Mouse (Mus musculus): ENCODE data around the gene Stxbp4. TPM values are rescaled to one million over a fixed set of nuclear protein-coding genes. Genes with fewer than 3 reads are reported as not detected.

Stxbp4 gene
- 36.5 and 37.6 TPM in 2 replicates for polyA plus RNA-seq (2016; fragmentation: Nextera tagmentation; extraction: Ambion mirVana)

- under 1% methylated on average over 48 of the region's 48 CpGs for WGBS
- DNase-seq (ENCODE audit: extremely low spot score, low spot score): peak; percentile 94
- peaks cover 31% of the 10 kb centered on the region for H3K36me3 ChIP-seq (replicated peaks)
- H3K4me3 ChIP-seq: peak within 1 kb of the TSS; percentile 88
- peak within 1 kb of the TSS; percentile 99 for H3K27ac ChIP-seq
- H3K27me3 ChIP-seq (ENCODE audit: poor library complexity, severe bottlenecking): no peaks in the 10 kb centered on the region
- no peaks in the 10 kb centered on the region for H3K9me3 ChIP-seq
- peaks cover 29% of the 10 kb centered on the region for H3K4me1 ChIP-seq
Measured at GRCm38 (mm10) chr11:90637440-90638311, at the start of gene Stxbp4, which contains the start of gene Cox11. Gene Stxbp4, minus strand, starts transcription at chr11:90638084. Gene Cox11, plus strand, starts transcription at chr11:90638173.

- peak overlapping the region; percentile 89 for H3K27ac ChIP-seq
- peaks cover 30% of the 10 kb centered on the region for H3K4me1 ChIP-seq
- peak overlapping the region; percentile 69 for H3K4me3 ChIP-seq
- WGBS: under 1% methylated on average over 17 of the region's 17 CpGs
- DNase-seq (ENCODE audit: extremely low spot score, low spot score): no peak
- peaks cover 21% of the 10 kb centered on the region for H3K36me3 ChIP-seq (replicated peaks)
- peaks cover 20% of the 10 kb centered on the region for H3K27me3 ChIP-seq (ENCODE audit: poor library complexity, severe bottlenecking)
- no peaks in the 10 kb centered on the region; the same call in 1 of the 2 replicates for H3K9me3 ChIP-seq
Measured at GRCm38 (mm10) chr11:90687040-90687439, 49.2 kb upstream of the Stxbp4 start.

GRCm38 (mm10) chr11:90686287-90687025, 48.6 kb upstream of the Stxbp4 start:
- peaks cover 20% of the 10 kb centered on the region for H3K27me3 ChIP-seq (ENCODE audit: poor library complexity, severe bottlenecking)
- peaks cover 22% of the 10 kb centered on the region for H3K36me3 ChIP-seq (replicated peaks)
- WGBS: 74% methylated on average over 13 of the region's 13 CpGs
- peaks cover 30% of the 10 kb centered on the region for H3K4me1 ChIP-seq
- peak overlapping the region; percentile 69 for H3K4me3 ChIP-seq
- no peaks in the 10 kb centered on the region; the same call in 1 of the 2 replicates for H3K9me3 ChIP-seq
- no peak for DNase-seq (ENCODE audit: extremely low spot score, low spot score)
- peak overlapping the region; percentile 89 for H3K27ac ChIP-seq

GRCm38 (mm10) chr11:90685196-90685595, 47.3 kb upstream of the Stxbp4 start:
- Histone ChIP-seq H3K27ac (no peak overlapping the region), H3K27me3 (ENCODE audit: poor library complexity, severe bottlenecking) (peaks cover 20% of the 10 kb centered on the region), H3K9me3 (no peaks in the 10 kb centered on the region; the same call in 1 of the 2 replicates), H3K4me1 (peaks cover 27% of the 10 kb centered on the region), H3K4me3 (no peak overlapping the region), H3K36me3 (replicated peaks) (peaks cover 33% of the 10 kb centered on the region)
- DNase-seq (ENCODE audit: extremely low spot score, low spot score): no peak
- 82% methylated on average over 6 of the region's 6 CpGs for WGBS

- WGBS: 68% methylated on average over 6 of the region's 6 CpGs
- Histone ChIP-seq H3K9me3 (no peaks in the 10 kb centered on the region; the same call in 1 of the 2 replicates), H3K27ac (no peak overlapping the region), H3K27me3 (ENCODE audit: poor library complexity, severe bottlenecking) (peaks cover 20% of the 10 kb centered on the region), H3K36me3 (replicated peaks) (peaks cover 36% of the 10 kb centered on the region), H3K4me1 (peaks cover 23% of the 10 kb centered on the region), H3K4me3 (no peak overlapping the region)
- DNase-seq (ENCODE audit: extremely low spot score, low spot score): no peak
Measured at GRCm38 (mm10) chr11:90684765-90685164, 46.9 kb upstream of the Stxbp4 start.

GRCm38 (mm10) chr11:90681171-90681570, 43.3 kb upstream of the Stxbp4 start:
- Histone ChIP-seq H3K27ac (no peak overlapping the region), H3K4me1 (peaks cover 24% of the 10 kb centered on the region), H3K9me3 (no peaks in the 10 kb centered on the region), H3K27me3 (ENCODE audit: poor library complexity, severe bottlenecking) (peaks cover 4% of the 10 kb centered on the region), H3K4me3 (no peak overlapping the region), H3K36me3 (replicated peaks) (peaks cover 39% of the 10 kb centered on the region)
- no peak for DNase-seq (ENCODE audit: extremely low spot score, low spot score)

GRCm38 (mm10) chr11:90678582-90678981, 40.7 kb upstream of the Stxbp4 start:
- 90% methylated on average over 5 of the region's 5 CpGs for WGBS
- H3K36me3 ChIP-seq (replicated peaks): peaks cover 38% of the 10 kb centered on the region
- no peak for DNase-seq (ENCODE audit: extremely low spot score, low spot score)
- H3K9me3 ChIP-seq: no peaks in the 10 kb centered on the region
- H3K27me3 ChIP-seq (ENCODE audit: poor library complexity, severe bottlenecking): no peaks in the 10 kb centered on the region
- peaks cover 18% of the 10 kb centered on the region for H3K4me1 ChIP-seq
- no peak overlapping the region for H3K27ac ChIP-seq
- no peak overlapping the region for H3K4me3 ChIP-seq

- Histone ChIP-seq H3K27ac (no peak overlapping the region), H3K4me3 (no peak overlapping the region), H3K27me3 (ENCODE audit: poor library complexity, severe bottlenecking) (no peaks in the 10 kb centered on the region), H3K9me3 (no peaks in the 10 kb centered on the region), H3K36me3 (replicated peaks) (peaks cover 38% of the 10 kb centered on the region), H3K4me1 (peaks cover 18% of the 10 kb centered on the region)
- DNase-seq (ENCODE audit: extremely low spot score, low spot score): no peak
- WGBS: 60% methylated on average over 8 of the region's 8 CpGs
Measured at GRCm38 (mm10) chr11:90677771-90678288, 39.9 kb upstream of the Stxbp4 start.

- H3K4me3 ChIP-seq: no peak overlapping the region
- 89% methylated on average over 7 of the region's 7 CpGs for WGBS
- no peak overlapping the region for H3K27ac ChIP-seq
- H3K9me3 ChIP-seq: no peaks in the 10 kb centered on the region
- no peak for DNase-seq (ENCODE audit: extremely low spot score, low spot score)
- H3K36me3 ChIP-seq (replicated peaks): peaks cover 38% of the 10 kb centered on the region
- no peaks in the 10 kb centered on the region for H3K27me3 ChIP-seq (ENCODE audit: poor library complexity, severe bottlenecking)
- peaks cover 18% of the 10 kb centered on the region for H3K4me1 ChIP-seq
Measured at GRCm38 (mm10) chr11:90677027-90677426, 39.1 kb upstream of the Stxbp4 start.

GRCm38 (mm10) chr11:90675479-90676110, 37.7 kb upstream of the Stxbp4 start:
- no peak overlapping the region for H3K4me3 ChIP-seq
- peaks cover 18% of the 10 kb centered on the region for H3K4me1 ChIP-seq
- H3K9me3 ChIP-seq: no peaks in the 10 kb centered on the region
- peaks cover 30% of the 10 kb centered on the region for H3K36me3 ChIP-seq (replicated peaks)
- no peak for DNase-seq (ENCODE audit: extremely low spot score, low spot score)
- 89% methylated on average over 5 of the region's 5 CpGs for WGBS
- H3K27ac ChIP-seq: no peak overlapping the region
- H3K27me3 ChIP-seq (ENCODE audit: poor library complexity, severe bottlenecking): no peaks in the 10 kb centered on the region

GRCm38 (mm10) chr11:90667325-90667724, 29.4 kb upstream of the Stxbp4 start:
- Histone ChIP-seq H3K36me3 (replicated peaks) (peaks cover 22% of the 10 kb centered on the region), H3K9me3 (no peaks in the 10 kb centered on the region), H3K4me3 (no peak overlapping the region), H3K27ac (no peak overlapping the region), H3K27me3 (ENCODE audit: poor library complexity, severe bottlenecking) (no peaks in the 10 kb centered on the region), H3K4me1 (peaks cover 39% of the 10 kb centered on the region)
- DNase-seq (ENCODE audit: extremely low spot score, low spot score): no peak
- WGBS: 94% methylated on average over 6 of the region's 6 CpGs

- H3K4me3 ChIP-seq: no peak overlapping the region
- peaks cover 19% of the 10 kb centered on the region for H3K36me3 ChIP-seq (replicated peaks)
- no peak overlapping the region for H3K27ac ChIP-seq
- no peaks in the 10 kb centered on the region for H3K27me3 ChIP-seq (ENCODE audit: poor library complexity, severe bottlenecking)
- DNase-seq (ENCODE audit: extremely low spot score, low spot score): no peak
- H3K9me3 ChIP-seq: no peaks in the 10 kb centered on the region
- peaks cover 39% of the 10 kb centered on the region for H3K4me1 ChIP-seq
- WGBS: 87% methylated on average over 4 of the region's 4 CpGs
Measured at GRCm38 (mm10) chr11:90666916-90667315, 29.0 kb upstream of the Stxbp4 start.

Measured in forebrain, embryonic 10.5 days (tissue).